Mouse (Mus musculus) liver, embryonic 11.5 days (tissue): ENCODE measurements around the gene Znrd1as. TPM values are rescaled to one million over a fixed set of nuclear protein-coding genes. Genes with fewer than 3 reads are reported as not detected.

Source experiments
- ATAC-seq: fragments of 200-750 bp; cut with Nextera tagmentation; replicated peaks from 2 replicates; pipeline ENCODE4 v1.8.0; 2017; ENCODE audit warnings: moderate number of reproducible peaks, mild to moderate bottlenecking, moderate TSS enrichment, moderate library complexity; ENCODE audit not compliant: low FRiP score
- DNase-seq: peaks from one replicate; pipeline ENCODE4 v3.0.0-alpha.2; 2017; ENCODE audit warnings: low spot score
- H3K27ac ChIP-seq: fragments of 300-500 bp; sonication (generic); 2 replicates; pipeline ENCODE4 v1.5.1; 2014; ENCODE audit warnings: mild to moderate bottlenecking, low read depth, low read length, control low read depth
- H3K27me3 ChIP-seq: fragments of 300-500 bp; sonication (generic); replicated peaks from 2 replicates; pipeline ENCODE4 v1.6.1; 2014; ENCODE audit warnings: low read length, mixed read lengths; ENCODE audit not compliant: control insufficient read depth, insufficient read depth
- H3K36me3 ChIP-seq: fragments of 300-500 bp; sonication (generic); 2 replicates; pipeline ENCODE4 v1.6.1; 2014; ENCODE audit warnings: mild to moderate bottlenecking, low read length, moderate library complexity, mixed read lengths; ENCODE audit not compliant: control insufficient read depth, insufficient read depth
- H3K4me1 ChIP-seq: fragments of 300-500 bp; sonication (generic); replicated peaks from 2 replicates; pipeline ENCODE4 v1.6.1; 2014; ENCODE audit warnings: low read length, mixed read lengths; ENCODE audit not compliant: control insufficient read depth, insufficient read depth
- H3K4me2 ChIP-seq: fragments of 300-500 bp; sonication (generic); 2 replicates; pipeline ENCODE4 v1.6.1; 2014; ENCODE audit warnings: mild to moderate bottlenecking, control low read depth, moderate library complexity
- H3K4me3 ChIP-seq: fragments of 300-500 bp; sonication (generic); 2 replicates; pipeline ENCODE4 v1.5.1; 2014; ENCODE audit warnings: low read depth, low read length, control low read depth
- H3K9ac ChIP-seq: fragments of 300-500 bp; sonication (generic); 2 replicates; pipeline ENCODE4 v1.6.1; 2014; ENCODE audit warnings: low read depth, low read length, control low read depth
- H3K9me3 ChIP-seq: fragments of 300-500 bp; sonication (generic); 2 replicates; pipeline ENCODE4 v1.6.1; 2016; ENCODE audit warnings: low read length, inconsistent platforms, mixed read lengths; ENCODE audit not compliant: control insufficient read depth
- WGBS: fragments of 180-500 bp; shearing (Covaris S2); extraction: QIAGEN DNeasy Blood & Tissue Kit; methylation state at CpG from one replicate; pipeline ENCODE4 v1.1.7; 2014; 5-methylcytosine and 5-hydroxymethylcytosine counted together
- polyA plus RNA-seq: library from polyadenylated mRNA; unstranded; fragments of >200 nt; fragmentation: Nextera tagmentation; extraction: Ambion mirVana; gene quantifications from 2 replicates; pipeline ENCODE4 v1.2.1, GENCODE M21; 2014

Znrd1as gene
- polyA plus RNA-seq, 1 experiment from 2014 or later: 6.6 TPM

- DNase-seq (no peak), ATAC-seq (no peak)
- Histone ChIP-seq H3K36me3 (0 out of 2 replicates have a peak, but pooled peaks cover 3% of the 10 kb centered on the region), H3K27ac (peak overlapping the region; percentile 57; the same call in 1 of the 2 replicates), H3K4me1 (no peaks in the 10 kb centered on the region; the same call in 1 of the 2 replicates), H3K4me2 (peak overlapping the region; percentile 91), H3K9me3 (no peaks in the 10 kb centered on the region), H3K4me3 (peak overlapping the region; percentile 82), H3K27me3 (no peaks in the 10 kb centered on the region), H3K9ac (peak overlapping the region; percentile 86)
- WGBS: 9% methylated on average over 12 of the region's 12 CpGs
Observed at GRCm38 (mm10) chr17:36958884-36959283, 492 bp downstream of the Znrd1as start.

GRCm38 (mm10) chr17:36961125-36961524 is 2.7 kb downstream of the Znrd1as start:
- Histone ChIP-seq H3K27ac (no peak overlapping the region), H3K4me2 (no peak overlapping the region), H3K36me3 (0 out of 2 replicates have a peak, but pooled peaks cover 3% of the 10 kb centered on the region), H3K4me1 (no peaks in the 10 kb centered on the region; the same call in 1 of the 2 replicates), H3K9me3 (no peaks in the 10 kb centered on the region), H3K9ac (no peak overlapping the region), H3K4me3 (no peak overlapping the region), H3K27me3 (no peaks in the 10 kb centered on the region)
- no peak for ATAC-seq
- 78% methylated on average over 1 of the region's 1 CpGs for WGBS
- DNase-seq: no peak

DNA sequence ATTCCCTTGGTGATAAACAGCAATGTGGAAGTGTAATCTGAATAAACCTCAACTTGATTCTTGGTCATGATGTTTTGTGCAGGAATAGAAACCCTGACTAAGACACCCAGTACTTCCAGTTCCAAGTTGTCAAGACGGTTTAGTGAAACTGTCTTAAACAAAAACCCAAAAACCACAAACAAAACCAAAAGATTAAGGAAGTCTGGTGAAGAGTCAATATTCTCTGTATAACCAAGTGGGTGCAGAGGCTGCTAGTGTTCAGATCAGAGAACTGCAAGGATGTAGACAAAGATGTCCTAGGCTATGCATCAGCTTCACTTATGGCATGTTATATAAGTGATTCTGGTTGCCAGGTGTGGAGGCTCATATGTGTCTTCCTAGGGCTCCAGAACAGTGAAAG is 8.5 kb downstream of the Znrd1as start:
- Histone ChIP-seq H3K4me1 (no peaks in the 10 kb centered on the region), H3K27ac (no peak overlapping the region), H3K27me3 (no peaks in the 10 kb centered on the region; the same call in 1 of the 2 replicates), H3K4me3 (no peak overlapping the region), H3K9me3 (no peaks in the 10 kb centered on the region), H3K9ac (no peak overlapping the region), H3K4me2 (no peak overlapping the region), H3K36me3 (no peaks in the 10 kb centered on the region)
- 48% methylated on average over 1 of the region's 1 CpGs for WGBS
- no peak for DNase-seq
- no peak for ATAC-seq

GRCm38 (mm10) chr17:36970316-36970890 is 12.0 kb downstream of the Znrd1as start:
- Histone ChIP-seq H3K9ac (no peak overlapping the region), H3K27me3 (no peaks in the 10 kb centered on the region; the same call in 1 of the 2 replicates), H3K9me3 (no peaks in the 10 kb centered on the region), H3K27ac (no peak overlapping the region), H3K4me3 (no peak overlapping the region), H3K4me2 (no peak overlapping the region), H3K36me3 (no peaks in the 10 kb centered on the region), H3K4me1 (no peaks in the 10 kb centered on the region)
- 79% methylated on average over 14 of the region's 14 CpGs for WGBS
- ATAC-seq: no peak; the same call in 1 of the 2 replicates
- no peak for DNase-seq

GRCm38 (mm10) chr17:36971172-36971850 is 12.9 kb downstream of the Znrd1as start:
- Histone ChIP-seq H3K4me2 (no peak overlapping the region), H3K4me3 (no peak overlapping the region), H3K9me3 (no peaks in the 10 kb centered on the region), H3K9ac (no peak overlapping the region), H3K36me3 (no peaks in the 10 kb centered on the region), H3K27me3 (no peaks in the 10 kb centered on the region; the same call in 1 of the 2 replicates), H3K27ac (no peak overlapping the region), H3K4me1 (no peaks in the 10 kb centered on the region)
- WGBS: 77% methylated on average over 6 of the region's 6 CpGs
- ATAC-seq: no peak
- no peak for DNase-seq

- Histone ChIP-seq H3K36me3 (no peaks in the 10 kb centered on the region), H3K9ac (no peak overlapping the region), H3K27me3 (no peaks in the 10 kb centered on the region; the same call in 1 of the 2 replicates), H3K4me1 (no peaks in the 10 kb centered on the region), H3K4me3 (no peak overlapping the region), H3K4me2 (no peak overlapping the region), H3K9me3 (no peaks in the 10 kb centered on the region), H3K27ac (no peak overlapping the region)
- WGBS: 58% methylated on average over 3 of the region's 3 CpGs
- ATAC-seq (no peak), DNase-seq (no peak)
Observed at GRCm38 (mm10) chr17:36972791-36973190, 14.4 kb downstream of the Znrd1as start.

GRCm38 (mm10) chr17:36973271-36973787 is 14.9 kb downstream of the Znrd1as start:
- H3K4me2 ChIP-seq: no peak overlapping the region
- ATAC-seq (no peak), DNase-seq (no peak)
- H3K27ac ChIP-seq: no peak overlapping the region
- H3K4me3 ChIP-seq: no peak overlapping the region
- no peaks in the 10 kb centered on the region for H3K4me1 ChIP-seq
- H3K36me3 ChIP-seq: no peaks in the 10 kb centered on the region
- no peak overlapping the region for H3K9ac ChIP-seq
- no peaks in the 10 kb centered on the region; the same call in 1 of the 2 replicates for H3K27me3 ChIP-seq
- 71% methylated on average over 8 of the region's 8 CpGs for WGBS
- H3K9me3 ChIP-seq: no peaks in the 10 kb centered on the region

GRCm38 (mm10) chr17:36981221-36981813 is 22.9 kb downstream of the Znrd1as start, which contains the start of gene 2410137M14Rik:
2410137M14Rik (minus strand) TSS chr17:36981237.
- Histone ChIP-seq H3K9me3 (no peaks in the 10 kb centered on the region), H3K9ac (no peak within 1 kb of the TSS), H3K4me1 (no peaks in the 10 kb centered on the region), H3K36me3 (no peaks in the 10 kb centered on the region), H3K27me3 (peaks cover 10% of the 10 kb centered on the region; the same call in 1 of the 2 replicates), H3K27ac (no peak within 1 kb of the TSS), H3K4me3 (no peak within 1 kb of the TSS), H3K4me2 (peak within 1 kb of the TSS; percentile 49)
- WGBS: 8% methylated on average over 18 of the region's 18 CpGs
- no peak for DNase-seq
- no peak for ATAC-seq
